Mouse (Mus musculus) left cerebral cortex, adult 11 months (tissue): ENCODE measurements around the gene Cdca4.

ENCODE experiments used
- DNase-seq: peaks from one replicate; pipeline ENCODE4 v3.0.0; 2022; ENCODE audit warnings: low spot score

The Cdca4 gene

DNA sequence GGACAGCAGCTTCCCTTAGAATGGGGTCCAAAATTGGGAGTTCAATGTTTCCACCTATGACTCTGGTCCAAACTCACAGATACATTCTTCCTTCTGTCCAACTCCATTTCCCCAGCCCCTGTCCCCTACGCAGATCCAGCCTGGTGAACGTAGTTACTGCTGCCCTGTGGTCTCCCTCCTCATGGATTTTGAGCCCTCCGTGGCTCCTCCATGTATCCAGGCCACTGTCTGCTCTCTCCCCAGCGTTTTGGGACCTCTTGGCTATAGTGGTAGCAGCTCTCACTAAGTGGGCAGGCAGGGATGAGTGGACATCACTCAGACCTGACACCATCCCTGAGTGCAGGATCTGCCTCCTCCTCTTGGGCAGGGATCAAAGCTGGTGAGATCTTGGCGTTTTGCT is 30.5 kb downstream of the Cdca4 start:
- no peak for DNase-seq

- DNase-seq, result no peak
These were observed 30.9 kb downstream of the Cdca4 start for GRCm38 (mm10) chr12:112798332-112798681.

GRCm38 (mm10) chr12:112797672-112798331 is 31.4 kb downstream of the Cdca4 start:
- peak; percentile 55 for DNase-seq

DNA sequence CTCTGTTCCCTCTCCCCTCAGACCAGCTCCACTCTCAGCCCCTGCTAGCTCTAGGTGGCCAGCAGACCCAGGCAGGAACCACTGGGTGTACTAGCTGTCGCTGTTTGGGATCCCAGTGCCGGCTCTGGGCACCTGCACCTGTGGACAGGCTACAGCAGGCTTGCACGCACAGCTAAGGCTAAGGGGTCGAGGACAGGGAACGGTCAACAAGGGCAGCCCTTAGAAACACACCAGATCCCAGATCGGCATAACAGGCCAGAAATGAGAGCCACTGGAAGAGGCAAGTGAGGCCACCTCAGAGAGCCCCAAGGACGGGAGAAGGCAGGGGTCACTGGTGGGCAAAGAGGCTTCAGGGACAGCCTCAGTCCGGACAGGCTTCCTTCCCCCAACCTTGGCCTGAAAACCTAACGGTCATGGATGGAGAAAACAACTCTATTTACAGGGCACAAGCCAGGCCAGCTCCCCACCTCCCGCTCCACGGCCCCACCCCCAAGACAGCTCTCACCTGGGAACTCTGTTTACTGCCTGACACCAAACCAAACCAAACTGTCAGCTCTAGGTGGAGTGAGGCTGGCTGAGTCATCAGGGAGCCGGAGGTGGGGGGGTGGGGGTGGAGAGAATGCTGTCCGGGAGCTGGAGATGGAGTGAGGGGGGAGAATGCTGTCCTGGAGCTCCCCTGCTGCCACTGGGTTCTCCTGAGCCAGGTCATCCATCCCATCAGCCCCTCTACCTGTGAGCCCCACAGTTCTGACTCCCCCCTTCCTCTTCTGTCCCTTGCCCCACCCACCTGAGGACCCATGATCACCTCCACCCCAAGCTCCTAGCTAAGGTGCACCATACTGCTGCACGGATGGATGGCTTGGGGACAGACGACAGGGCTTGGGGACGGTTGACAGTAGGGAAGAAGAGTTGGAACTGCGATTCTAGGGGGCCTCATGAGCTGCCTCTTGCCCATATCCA is 32.4 kb downstream of the Cdca4 start:
- DNase-seq, result no peak

GRCm38 (mm10) chr12:112795466-112796104 is 33.6 kb downstream of the Cdca4 start:
- no peak for DNase-seq

GRCm38 (mm10) chr12:112794998-112795397 is 34.2 kb downstream of the Cdca4 start:
- DNase-seq, result no peak

DNA sequence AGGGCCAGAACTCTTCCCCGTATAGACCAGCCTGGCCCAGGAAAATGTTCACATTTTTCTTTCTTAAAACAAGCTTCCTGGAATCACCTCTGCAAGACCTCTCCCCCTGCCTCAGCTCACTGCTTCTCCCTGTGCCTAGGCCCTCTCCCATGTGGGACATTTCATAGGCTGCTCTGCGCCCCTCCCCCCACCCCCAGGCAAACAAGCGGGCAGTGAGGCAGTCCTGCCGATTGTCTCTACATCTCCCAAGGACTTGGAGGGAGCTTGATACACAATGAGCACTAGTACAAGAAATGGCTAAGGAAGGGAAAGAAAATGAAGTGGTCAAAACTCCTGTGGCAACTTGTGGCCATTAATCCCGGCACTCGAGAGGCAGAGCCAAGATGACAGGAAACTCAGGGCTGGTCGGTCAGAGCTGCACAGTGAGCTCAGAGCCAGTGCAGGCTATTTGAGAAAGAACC is 34.8 kb downstream of the Cdca4 start:
- no peak for DNase-seq

DNA sequence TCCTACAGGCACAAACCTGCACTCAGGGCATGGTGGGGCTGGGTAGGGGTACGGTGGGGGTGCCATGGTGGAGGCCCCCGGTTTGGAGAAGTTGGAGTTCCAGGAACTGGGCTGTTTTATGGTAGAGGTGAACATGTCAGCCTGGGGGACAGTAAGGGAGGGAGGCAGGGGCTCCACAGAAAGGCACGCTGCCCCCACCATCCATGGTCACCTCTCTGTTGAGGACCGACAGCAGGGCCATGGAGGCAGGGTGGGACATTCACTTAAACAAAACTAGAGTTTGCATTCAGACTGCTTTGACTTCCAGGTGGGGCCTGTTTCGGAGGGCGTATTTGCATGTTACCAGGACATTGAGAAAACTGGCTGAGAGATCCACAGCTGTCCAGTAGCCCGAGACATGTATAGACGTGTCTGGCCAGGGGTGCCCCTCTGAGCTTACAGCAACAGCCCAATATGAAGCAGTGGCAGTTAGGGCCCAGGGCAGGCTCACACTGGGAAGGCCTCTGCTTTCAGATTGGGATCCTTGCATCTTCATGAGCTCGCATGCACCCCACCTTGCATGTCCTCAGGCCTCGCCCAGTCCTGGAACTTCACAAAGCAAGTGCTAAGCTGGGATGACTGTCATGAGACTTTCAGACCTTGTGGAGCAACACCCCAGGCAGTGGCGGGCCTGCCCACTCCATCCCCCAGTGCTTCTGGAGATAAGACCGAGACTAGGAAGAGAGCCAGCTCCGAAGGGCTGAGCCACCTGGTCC is 35.4 kb downstream of the Cdca4 start:
- DNase-seq, result no peak

- DNase-seq, result no peak
These were observed 38.2 kb downstream of the Cdca4 start for GRCm38 (mm10) chr12:112791026-112791425.

- DNase-seq, result no peak
These were observed 54.7 kb downstream of the Cdca4 start for GRCm38 (mm10) chr12:112774481-112774880.

DNA sequence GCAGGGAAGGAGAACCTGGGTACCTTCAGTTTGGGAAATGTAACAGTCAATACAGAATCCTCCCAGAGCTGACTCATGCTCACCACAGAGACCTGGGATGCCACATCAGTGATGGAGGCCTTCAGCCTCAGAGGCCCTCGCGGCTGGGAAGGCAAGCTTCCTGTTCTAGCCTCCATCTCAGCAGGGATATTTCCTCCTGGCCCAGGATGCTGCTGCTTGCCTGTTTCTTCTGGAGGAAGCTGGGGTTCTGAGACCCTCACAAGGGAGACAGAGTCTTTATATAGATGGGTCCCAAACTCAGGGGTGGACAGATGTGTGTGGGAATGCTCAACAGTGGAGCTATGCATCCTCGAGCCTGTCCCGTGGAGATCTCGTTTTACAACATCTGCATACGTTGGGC is 55.2 kb downstream of the Cdca4 start:
- DNase-seq, result no peak

GRCm38 (mm10) chr12:112773366-112773765 is 55.9 kb downstream of the Cdca4 start:
- no peak for DNase-seq

GRCm38 (mm10) chr12:112772306-112772705 is 56.9 kb downstream of the Cdca4 start:
- DNase-seq, result no peak

- DNase-seq, result no peak
These were observed 58.8 kb downstream of the Cdca4 start for GRCm38 (mm10) chr12:112770396-112770795.
